25 mouse cellular contexts compared by ENCODE assay signal in the genomic region with DNA sequence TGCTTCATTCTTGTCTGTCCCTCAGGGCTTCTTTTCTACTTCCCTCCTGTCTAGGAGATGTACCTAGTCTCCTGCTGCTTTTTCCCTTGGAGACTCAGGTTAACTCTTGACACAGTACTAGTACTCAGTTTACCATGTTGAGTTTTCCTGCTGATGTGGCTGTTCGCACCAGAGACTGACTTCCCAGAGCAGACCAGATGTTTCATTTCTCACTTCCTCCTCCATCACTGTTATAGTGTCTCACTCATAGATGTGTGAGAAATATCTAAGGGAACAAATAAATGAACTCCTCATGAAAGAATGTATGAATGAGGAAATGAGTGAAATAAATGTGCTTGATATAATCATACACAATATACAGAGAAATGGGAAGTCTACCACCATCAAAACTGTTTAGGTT.
"Had no signal": no experiment of that assay in that cellular context is flagged by ENCODE, and none has a peak within 500 bp of the region (broad histone marks: within the 10 kb centered on the region; RNA-seq: fewer than 3 reads in every experiment).

No protein-coding gene starts in this region.

- ATAC-seq: hindbrain, embryonic 16.5 days; inflammation-experienced regulatory T-cells, adult 6 months; intestine, embryonic 15.5 days; intestine, postnatal 0 days had no signal

- H3K27me3 ChIP-seq: heart, embryonic 12.5 days; hindbrain, embryonic 12.5 days; intestine, embryonic 15.5 days; liver, embryonic 13.5 days had no signal

- H3K9me3 ChIP-seq: heart, embryonic 10.5 days; heart, embryonic 12.5 days; hindbrain, embryonic 10.5 days; hindbrain, embryonic 12.5 days; intestine, embryonic 15.5 days; limb, embryonic 10.5 days; limb, embryonic 12.5 days; liver, embryonic 13.5 days had no signal

- H3K4me2 ChIP-seq: heart, embryonic 12.5 days; hindbrain, embryonic 12.5 days; hindbrain, embryonic 14.5 days; intestine, embryonic 15.5 days; limb, embryonic 12.5 days; liver, embryonic 11.5 days; liver, embryonic 13.5 days had no signal

- H3K27ac ChIP-seq: heart, embryonic 10.5 days; hindbrain, embryonic 10.5 days; hindbrain, embryonic 12.5 days; hindbrain, embryonic 14.5 days; intestine, embryonic 15.5 days; layer of hippocampus, adult 2 months; left cerebral cortex, adult 2 months; limb, embryonic 10.5 days; limb, embryonic 12.5 days; liver, embryonic 13.5 days had no signal

- H3K4me1 ChIP-seq: heart, embryonic 10.5 days; heart, embryonic 12.5 days; hindbrain, embryonic 10.5 days; hindbrain, embryonic 12.5 days; intestine, embryonic 15.5 days; limb, embryonic 10.5 days; limb, embryonic 12.5 days; liver, embryonic 13.5 days had no signal

- H3K4me3 ChIP-seq: heart, embryonic 10.5 days; heart, embryonic 12.5 days; hindbrain, embryonic 10.5 days; hindbrain, embryonic 12.5 days; intestine, embryonic 15.5 days; layer of hippocampus, adult 2 months; left cerebral cortex, adult 2 months; limb, embryonic 10.5 days; limb, embryonic 12.5 days; liver, embryonic 13.5 days had no signal

- H3K9ac ChIP-seq: heart, embryonic 12.5 days; hindbrain, embryonic 12.5 days; hindbrain, embryonic 14.5 days; intestine, embryonic 15.5 days; limb, embryonic 12.5 days; liver, embryonic 13.5 days had no signal

- DNase-seq: gastrocnemius, postnatal 14 days; heart, adult 18-20 months; heart, postnatal 10 days; heart, postnatal 4 days; kidney, adult 18-20 months; kidney, adult 8-10 months; kidney, postnatal 10 days; kidney, postnatal 25 days; kidney, postnatal 4 days; liver; liver, embryonic 13.5 days had no signal

- H3K36me3 ChIP-seq: heart, embryonic 10.5 days; heart, embryonic 12.5 days; hindbrain, embryonic 10.5 days; hindbrain, embryonic 12.5 days; intestine, embryonic 15.5 days; limb, embryonic 10.5 days; limb, embryonic 12.5 days; liver, embryonic 13.5 days had no signal
